Mouse (Mus musculus) intestine, embryonic 15.5 days (tissue): ENCODE data around the gene Angptl4. TPM values are rescaled to one million over a fixed set of nuclear protein-coding genes. Genes with fewer than 3 reads are reported as not detected.
"Not testable (repeated sequence)": the region's sequence is repeated elsewhere in the genome, so short reads cannot be mapped to it uniquely, and the experiment has no call there.

ENCODE experiments used
- ATAC-seq: fragments of 200-750 bp; cut with Nextera tagmentation; 2 replicates; pipeline ENCODE4 v1.8.0; 2017; ENCODE audit warnings: moderate TSS enrichment, moderate library complexity
- H3K27ac ChIP-seq: fragments of 300-500 bp; sonication (generic); 2 replicates; pipeline ENCODE4 v1.5.1; 2015; ENCODE audit warnings: mild to moderate bottlenecking, inconsistent platforms
- H3K27me3 ChIP-seq: fragments of 300-500 bp; sonication (generic); replicated peaks from 2 replicates; pipeline ENCODE4 v1.6.1; 2015; ENCODE audit warnings: inconsistent platforms
- H3K36me3 ChIP-seq: fragments of 300-500 bp; sonication (generic); 2 replicates; pipeline ENCODE4 v1.6.1; 2015; ENCODE audit warnings: inconsistent platforms
- H3K4me1 ChIP-seq: fragments of 300-500 bp; sonication (generic); replicated peaks from 2 replicates; pipeline ENCODE4 v1.6.1; 2015; ENCODE audit warnings: inconsistent platforms
- H3K4me2 ChIP-seq: fragments of 300-500 bp; sonication (generic); replicated peaks from 2 replicates; pipeline ENCODE4 v1.6.1; 2015; ENCODE audit warnings: mild to moderate bottlenecking, inconsistent platforms
- H3K4me3 ChIP-seq: fragments of 300-500 bp; sonication (generic); replicated peaks from 2 replicates; pipeline ENCODE4 v1.5.1; 2015; ENCODE audit warnings: inconsistent platforms
- H3K9ac ChIP-seq: fragments of 300-500 bp; sonication (generic); 2 replicates; pipeline ENCODE4 v1.6.1; 2015; ENCODE audit warnings: inconsistent platforms
- H3K9me3 ChIP-seq: fragments of 300-500 bp; sonication (generic); 2 replicates; pipeline ENCODE4 v1.6.1; 2016; ENCODE audit warnings: inconsistent platforms
- WGBS: fragments of 180-500 bp; shearing (Covaris S2); methylation state at CpG from one replicate; pipeline ENCODE4 v1.1.7; 2015; 5-methylcytosine and 5-hydroxymethylcytosine counted together
- polyA plus RNA-seq: library from polyadenylated mRNA; unstranded; fragments of >200 nt; fragmentation: Nextera tagmentation; extraction: Ambion mirVana; gene quantifications from 2 replicates; pipeline ENCODE4 v1.2.1, GENCODE M21; 2015

The Angptl4 gene
- 20.7 and 23.4 TPM in 2 replicates for polyA plus RNA-seq

GRCm38 (mm10) chr17:33781124-33781977 lies at the start of gene Angptl4:
Gene Angptl4 (minus strand): TSS chr17:33781830.
- Histone ChIP-seq H3K4me2 (peak within 1 kb of the TSS; percentile 81), H3K4me3 (peak within 1 kb of the TSS; percentile 41), H3K4me1 (peaks cover 49% of the 10 kb centered on the region), H3K9ac (peak within 1 kb of the TSS; percentile 52), H3K9me3 (no peaks in the 10 kb centered on the region), H3K27ac (peak within 1 kb of the TSS; percentile 73), H3K27me3 (no peaks in the 10 kb centered on the region), H3K36me3 (0 out of 2 replicates have a peak, but pooled peaks cover 10% of the 10 kb centered on the region)
- 2% methylated on average over 50 of the region's 50 CpGs for WGBS
- ATAC-seq = peak; percentile 90

- 91% methylated on average over 10 of the region's 10 CpGs for WGBS
- H3K9ac ChIP-seq = no peak overlapping the region
- no peak overlapping the region for H3K4me3 ChIP-seq
- H3K4me2 ChIP-seq = no peak overlapping the region
- H3K27ac ChIP-seq = no peak overlapping the region
- H3K27me3 ChIP-seq = no peaks in the 10 kb centered on the region
- peaks cover 8% of the 10 kb centered on the region; the same call in 1 of the 2 replicates for H3K4me1 ChIP-seq
- no peaks in the 10 kb centered on the region for H3K9me3 ChIP-seq
- no peak for ATAC-seq
- peaks cover 24% of the 10 kb centered on the region for H3K36me3 ChIP-seq
Measured at GRCm38 (mm10) chr17:33829561-33829960, 47.9 kb upstream of the Angptl4 start.

- Histone ChIP-seq H3K27me3 (no peaks in the 10 kb centered on the region), H3K4me1 (peaks cover 8% of the 10 kb centered on the region; the same call in 1 of the 2 replicates), H3K4me2 (no peak overlapping the region), H3K4me3 (no peak overlapping the region), H3K9ac (no peak overlapping the region), H3K9me3 (no peaks in the 10 kb centered on the region), H3K36me3 (peaks cover 23% of the 10 kb centered on the region), H3K27ac (no peak overlapping the region)
- WGBS = 52% methylated on average over 2 of the region's 2 CpGs
- peak; percentile 46; the same call in 1 of the 2 replicates for ATAC-seq
Measured at GRCm38 (mm10) chr17:33828892-33829291, 47.3 kb upstream of the Angptl4 start.

GRCm38 (mm10) chr17:33826850-33827249 lies 45.2 kb upstream of the Angptl4 start:
- Histone ChIP-seq H3K27me3 (no peaks in the 10 kb centered on the region), H3K9me3 (no peaks in the 10 kb centered on the region), H3K4me3 (no peak overlapping the region), H3K36me3 (peaks cover 25% of the 10 kb centered on the region), H3K9ac (no peak overlapping the region), H3K27ac (no peak overlapping the region), H3K4me1 (peaks cover 18% of the 10 kb centered on the region; the same call in 1 of the 2 replicates), H3K4me2 (no peak overlapping the region)
- no peak for ATAC-seq
- WGBS = 0% methylated on average over 3 of the region's 3 CpGs

GRCm38 (mm10) chr17:33825462-33825861 lies 43.8 kb upstream of the Angptl4 start:
- Histone ChIP-seq H3K27me3 (no peaks in the 10 kb centered on the region), H3K4me1 (peaks cover 21% of the 10 kb centered on the region; the same call in 1 of the 2 replicates), H3K4me3 (peak overlapping the region; percentile 73), H3K27ac (no peak overlapping the region), H3K4me2 (peak overlapping the region; percentile 70), H3K36me3 (peaks cover 29% of the 10 kb centered on the region), H3K9ac (peak overlapping the region; percentile 76; the same call in 1 of the 2 replicates), H3K9me3 (no peaks in the 10 kb centered on the region)
- WGBS = 78% methylated on average over 8 of the region's 8 CpGs
- no peak for ATAC-seq

- Histone ChIP-seq H3K4me3 (peak overlapping the region; percentile 73), H3K9ac (peak overlapping the region; percentile 76), H3K4me1 (peaks cover 21% of the 10 kb centered on the region; the same call in 1 of the 2 replicates), H3K4me2 (peak overlapping the region; percentile 70), H3K36me3 (peaks cover 28% of the 10 kb centered on the region)
- H3K27ac ChIP-seq, H3K9me3 ChIP-seq, H3K27me3 ChIP-seq, ATAC-seq: not testable (repeated sequence)
- 4% methylated on average over 6 of the region's 6 CpGs for WGBS
Measured at GRCm38 (mm10) chr17:33824997-33825330, 43.3 kb upstream of the Angptl4 start.

GRCm38 (mm10) chr17:33824084-33824996 lies 42.7 kb upstream of the Angptl4 start, which contains the start of the genes Rps28 and Ndufa7:
Gene Rps28 (minus strand): TSS chr17:33824562.
Gene Ndufa7 (plus strand): TSS chr17:33824572.
- peak within 1 kb of the TSS; percentile 73 for H3K4me3 ChIP-seq
- peak within 1 kb of the TSS; percentile 79 for H3K27ac ChIP-seq
- no peaks in the 10 kb centered on the region for H3K9me3 ChIP-seq
- peaks cover 26% of the 10 kb centered on the region for H3K36me3 ChIP-seq
- peak within 1 kb of the TSS; percentile 76 for H3K9ac ChIP-seq
- under 1% methylated on average over 51 of the region's 51 CpGs for WGBS
- H3K27me3 ChIP-seq = no peaks in the 10 kb centered on the region
- peak within 1 kb of the TSS; percentile 74 for H3K4me2 ChIP-seq
- H3K4me1 ChIP-seq = peaks cover 21% of the 10 kb centered on the region; the same call in 1 of the 2 replicates
- peak; percentile 94 for ATAC-seq

- not testable (repeated sequence) for H3K27me3 ChIP-seq, H3K9me3 ChIP-seq, ATAC-seq, H3K27ac ChIP-seq
- peak overlapping the region; percentile 73 for H3K4me3 ChIP-seq
- peak overlapping the region; percentile 74 for H3K4me2 ChIP-seq
- peaks cover 26% of the 10 kb centered on the region for H3K36me3 ChIP-seq
- WGBS = 78% methylated on average over 8 of the region's 8 CpGs
- H3K4me1 ChIP-seq = peaks cover 25% of the 10 kb centered on the region
- peak overlapping the region; percentile 71 for H3K9ac ChIP-seq
Measured at GRCm38 (mm10) chr17:33823171-33823570, 41.5 kb upstream of the Angptl4 start.

GRCm38 (mm10) chr17:33822436-33822959 lies 40.9 kb upstream of the Angptl4 start:
- 68% methylated on average over 1 of the region's 1 CpGs for WGBS
- H3K36me3 ChIP-seq = peaks cover 26% of the 10 kb centered on the region
- no peak overlapping the region for H3K27ac ChIP-seq

GRCm38 (mm10) chr17:33817969-33818643 lies 36.5 kb upstream of the Angptl4 start:
- H3K9me3 ChIP-seq = no peaks in the 10 kb centered on the region
- H3K36me3 ChIP-seq = peaks cover 26% of the 10 kb centered on the region
- H3K4me2 ChIP-seq = peak overlapping the region; percentile 95
- H3K4me1 ChIP-seq = peaks cover 24% of the 10 kb centered on the region
- peak overlapping the region; percentile 54 for H3K4me3 ChIP-seq
- H3K9ac ChIP-seq = peak overlapping the region; percentile 73
- peak; percentile 42 for ATAC-seq
- H3K27me3 ChIP-seq = no peaks in the 10 kb centered on the region
- H3K27ac ChIP-seq = peak overlapping the region; percentile 78
- 19% methylated on average over 33 of the region's 33 CpGs for WGBS

More at GRCm38 (mm10) chr17:33822436-33822959, 40.9 kb upstream of the Angptl4 start:
- H3K9ac ChIP-seq = no peak overlapping the region
- H3K27me3 ChIP-seq = no peaks in the 10 kb centered on the region
- H3K9me3 ChIP-seq = no peaks in the 10 kb centered on the region
- peaks cover 27% of the 10 kb centered on the region for H3K4me1 ChIP-seq
- no peak overlapping the region for H3K4me3 ChIP-seq
- H3K4me2 ChIP-seq = peak overlapping the region; percentile 74; the same call in 1 of the 2 replicates
- no peak for ATAC-seq
